Mouse (Mus musculus): ENCODE measurements around the gene Gpr152. TPM values are rescaled to one million over a fixed set of nuclear protein-coding genes. Genes with fewer than 3 reads are reported as not detected.

Gene Gpr152
- polyA plus RNA-seq, 1 experiment from 2014 or later, result not detected

GRCm38 (mm10) chr19:4106654-4107053 lies 32.9 kb upstream of the Gpr152 start:
- TF ChIP-seq CTCF (IDR thresholded peaks at IDR 0.05), result no peak
- DNase-seq (ENCODE audit: low read depth, low spot score) (no peak), ATAC-seq (no peak)
- no peaks in the 10 kb centered on the region for H3K27me3 ChIP-seq
- ChIA-PET POLR2A (no interaction called here), CTCF (no interaction called here)
- in situ Hi-C loops (cut with MboI; ENCODE audit: low pct_unique_long_range_greater_than_20kb), result no loop called here

GRCm38 (mm10) chr19:4108535-4108934 lies 31.1 kb upstream of the Gpr152 start:
- CTCF ChIA-PET, result no interaction called here
- TF ChIP-seq CTCF (IDR thresholded peaks at IDR 0.05), result no peak
- ATAC-seq (no peak), DNase-seq (ENCODE audit: low read depth, low spot score) (no peak)
- POLR2A ChIA-PET, result no interaction called here
- no peaks in the 10 kb centered on the region for H3K27me3 ChIP-seq
- in situ Hi-C loops (cut with MboI; ENCODE audit: low pct_unique_long_range_greater_than_20kb), result no loop called here

DNA sequence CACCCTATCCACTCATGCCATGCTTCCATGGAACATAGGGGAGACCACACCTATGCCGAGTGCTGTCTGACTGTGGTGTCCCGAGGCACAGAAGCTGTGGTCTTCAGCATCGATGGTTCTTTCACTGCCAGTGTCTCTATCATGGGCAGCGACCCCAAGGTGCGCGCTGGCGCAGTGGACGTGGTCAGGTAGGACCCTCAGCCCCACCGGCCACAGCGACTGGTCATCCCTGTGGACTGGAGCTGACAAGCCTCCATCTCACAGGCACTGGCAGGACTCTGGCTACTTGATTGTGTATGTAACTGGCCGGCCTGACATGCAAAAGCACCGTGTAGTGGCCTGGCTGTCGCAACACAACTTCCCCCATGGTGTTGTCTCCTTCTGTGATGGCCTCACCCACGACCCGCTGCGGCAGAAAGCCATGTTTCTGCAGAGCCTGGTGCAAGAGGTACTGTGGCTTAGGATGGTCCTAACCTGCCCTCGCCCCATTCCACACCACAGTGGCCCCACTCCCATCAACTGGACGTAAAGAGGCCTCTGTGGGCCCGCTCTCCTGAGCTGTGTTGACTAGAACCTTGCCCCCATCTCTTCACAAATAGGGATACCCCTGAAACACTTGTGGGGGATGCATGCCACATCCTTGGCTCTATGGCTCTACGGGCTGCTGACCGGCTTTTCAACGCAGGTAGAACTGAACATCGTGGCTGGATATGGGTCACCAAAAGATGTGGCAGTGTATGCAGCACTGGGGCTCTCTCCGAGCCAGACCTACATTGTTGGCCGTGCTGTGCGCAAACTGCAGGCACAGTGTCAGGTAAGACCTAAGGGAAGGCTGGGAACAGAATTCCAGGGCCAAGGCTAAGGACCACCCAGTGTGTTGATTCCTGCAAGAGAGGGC lies 27.3 kb upstream of the Gpr152 start:
- in situ Hi-C loops (cut with MboI; ENCODE audit: low pct_unique_long_range_greater_than_20kb), result no loop called here
- ATAC-seq (no peak), DNase-seq (ENCODE audit: low read depth, low spot score) (no peak)
- no peaks in the 10 kb centered on the region for H3K27me3 ChIP-seq
- no peak for TF ChIP-seq CTCF (IDR thresholded peaks at IDR 0.05)
- CTCF ChIA-PET, result interaction anchor here (2.5 kb wide), 1 partner anchor 13 kb away, joined by 7 read pairs; no protein-coding TSS in a partner anchor
- POLR2A ChIA-PET, result no interaction called here

DNA sequence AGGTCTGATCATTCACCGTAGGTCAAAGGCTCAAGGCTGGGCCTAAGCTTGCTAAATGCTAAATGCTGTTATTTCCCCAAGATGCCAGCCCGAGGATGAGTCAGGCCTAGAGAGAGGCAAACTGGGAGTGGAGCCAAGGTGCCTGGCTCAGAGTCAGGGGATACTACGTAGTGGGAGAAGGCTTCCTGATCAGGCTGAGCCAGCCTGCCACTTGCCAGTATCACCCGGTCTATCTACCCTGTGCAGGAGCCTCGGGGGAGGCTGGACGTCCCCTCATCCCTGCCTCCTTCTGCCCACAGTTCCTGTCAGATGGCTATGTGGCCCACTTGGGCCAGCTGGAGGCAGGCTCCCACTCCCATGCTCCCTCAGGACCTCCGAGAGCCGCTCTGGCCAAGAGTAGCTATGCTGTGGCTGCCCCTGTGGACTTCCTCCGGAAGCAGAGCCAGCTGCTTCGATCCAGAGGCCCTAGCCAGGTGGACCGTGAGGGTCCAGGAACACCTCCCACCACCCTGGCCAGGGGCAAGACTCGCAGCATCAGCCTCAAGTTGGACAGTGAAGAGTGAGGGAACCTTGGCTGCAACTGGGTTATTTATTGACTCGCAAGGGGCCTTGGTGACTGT lies 26.3 kb upstream of the Gpr152 start:
- no peak for TF ChIP-seq CTCF (IDR thresholded peaks at IDR 0.05)
- DNase-seq (ENCODE audit: low read depth, low spot score), result peak; percentile 93
- ChIA-PET POLR2A (interaction anchor here (0.9 kb wide), 1 partner anchor 14 kb away, joined by 4 read pairs; no protein-coding TSS in a partner anchor), CTCF (interaction anchor here (1.1 to 2.5 kb wide), 3 partner anchors 12 to 115 kb away, joined by 3 to 7 read pairs (median 3); no protein-coding TSS in a partner anchor)
- peak; percentile 78 for ATAC-seq
- in situ Hi-C loops (cut with MboI; ENCODE audit: low pct_unique_long_range_greater_than_20kb), result no loop called here
- H3K27me3 ChIP-seq, result no peaks in the 10 kb centered on the region

DNA sequence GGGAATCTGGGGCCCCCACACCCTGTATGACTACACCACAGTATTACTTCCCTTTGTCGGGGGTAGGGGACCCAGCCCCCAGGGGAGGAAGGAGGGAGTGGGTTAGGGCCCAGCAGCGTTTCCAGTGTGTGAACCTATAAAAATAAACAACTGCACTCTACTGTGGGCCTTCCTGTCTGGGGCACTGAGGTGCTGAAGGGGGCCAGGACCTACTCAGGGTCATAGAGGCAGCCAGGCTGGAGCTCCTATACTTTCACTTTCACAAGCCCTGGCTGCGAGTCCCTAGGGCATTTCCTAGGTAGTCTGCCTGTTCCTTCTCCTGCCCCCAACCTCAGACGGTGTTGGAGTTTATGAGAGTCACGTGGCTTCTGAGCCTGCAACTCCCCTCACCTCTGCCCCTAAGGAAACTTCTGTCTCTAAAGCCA lies 25.8 kb upstream of the Gpr152 start:
- CTCF ChIA-PET, result interaction anchor here (1.1 to 2.5 kb wide), 4 partner anchors 11 to 115 kb away, joined by 3 to 7 read pairs (median 3); no protein-coding TSS in a partner anchor
- H3K27me3 ChIP-seq, result no peaks in the 10 kb centered on the region
- in situ Hi-C loops (cut with MboI; ENCODE audit: low pct_unique_long_range_greater_than_20kb), result no loop called here
- TF ChIP-seq CTCF (IDR thresholded peaks at IDR 0.05), result no peak
- DNase-seq (ENCODE audit: low read depth, low spot score) (no peak), ATAC-seq (peak; percentile 20)
- POLR2A ChIA-PET, result interaction anchor here (0.9 kb wide), 1 partner anchor 15 kb away, joined by 4 read pairs; no protein-coding TSS in a partner anchor

GRCm38 (mm10) chr19:4114551-4114950 lies 25.0 kb upstream of the Gpr152 start:
- in situ Hi-C loops (cut with MboI; ENCODE audit: low pct_unique_long_range_greater_than_20kb), result no loop called here
- POLR2A ChIA-PET, result no interaction called here
- no peak for TF ChIP-seq CTCF (IDR thresholded peaks at IDR 0.05)
- DNase-seq (ENCODE audit: low read depth, low spot score) (no peak), ATAC-seq (no peak)
- H3K27me3 ChIP-seq, result no peaks in the 10 kb centered on the region
- CTCF ChIA-PET, result interaction anchor here (1.3 to 2.5 kb wide), 2 partner anchors 11 to 16 kb away, joined by 3 to 7 read pairs; no protein-coding TSS in a partner anchor

- ATAC-seq, result no peak
Measured at GRCm38 (mm10) chr19:4115144-4115543, 24.4 kb upstream of the Gpr152 start.

GRCm38 (mm10) chr19:4115816-4116215 lies 23.8 kb upstream of the Gpr152 start:
- CTCF ChIA-PET, result interaction anchor here (1.3 to 1.7 kb wide), 2 partner anchors 9 to 17 kb away, joined by 4 read pairs; no protein-coding TSS in a partner anchor
- no peaks in the 10 kb centered on the region for H3K27me3 ChIP-seq

More at GRCm38 (mm10) chr19:4115144-4115543, 24.4 kb upstream of the Gpr152 start:
- in situ Hi-C loops (cut with MboI; ENCODE audit: low pct_unique_long_range_greater_than_20kb), result no loop called here
- no peaks in the 10 kb centered on the region for H3K27me3 ChIP-seq
- no peak for TF ChIP-seq CTCF (IDR thresholded peaks at IDR 0.05)
- ChIA-PET CTCF (interaction anchor here (1.3 to 2.5 kb wide), 2 partner anchors 10 to 16 kb away, joined by 3 to 7 read pairs; no protein-coding TSS in a partner anchor), POLR2A (no interaction called here)
- DNase-seq (ENCODE audit: low read depth, low spot score), result no peak

GRCm38 (mm10) chr19:4117006-4117405 lies 22.6 kb upstream of the Gpr152 start:
- POLR2A ChIA-PET, result interaction anchor here (0.6 kb wide), 1 partner anchor 47 kb away, joined by 3 read pairs; no protein-coding TSS in a partner anchor
- DNase-seq (ENCODE audit: low read depth, low spot score) (no peak), ATAC-seq (no peak)
- in situ Hi-C loops (cut with MboI; ENCODE audit: low pct_unique_long_range_greater_than_20kb), result no loop called here
- H3K27me3 ChIP-seq, result no peaks in the 10 kb centered on the region
- CTCF ChIA-PET, result interaction anchor here (1.3 to 1.7 kb wide), 2 partner anchors 8 to 18 kb away, joined by 4 read pairs; no protein-coding TSS in a partner anchor
- TF ChIP-seq CTCF (IDR thresholded peaks at IDR 0.05), result no peak

More at GRCm38 (mm10) chr19:4115816-4116215, 23.8 kb upstream of the Gpr152 start:
- no peak for ATAC-seq
- no peak for DNase-seq (ENCODE audit: low read depth, low spot score)
- in situ Hi-C loops (cut with MboI; ENCODE audit: low pct_unique_long_range_greater_than_20kb), result no loop called here
- TF ChIP-seq CTCF (IDR thresholded peaks at IDR 0.05), result no peak
- POLR2A ChIA-PET, result no interaction called here

- DNase-seq (ENCODE audit: low read depth, low spot score) (no peak), ATAC-seq (no peak)
- ChIA-PET CTCF (no interaction called here), POLR2A (interaction anchor here (0.6 kb wide), 2 partner anchors 21 to 65 kb away, joined by 3 read pairs; partner anchors contain the start of gene Gpr152)
- no peaks in the 10 kb centered on the region for H3K27me3 ChIP-seq
- TF ChIP-seq CTCF (IDR thresholded peaks at IDR 0.05), result no peak
- in situ Hi-C loops (cut with MboI; ENCODE audit: low pct_unique_long_range_greater_than_20kb), result no loop called here
Measured at GRCm38 (mm10) chr19:4118350-4118749, 21.2 kb upstream of the Gpr152 start.

Measured in Patski (cell line).